Mouse (Mus musculus) forebrain, embryonic 14.5 days (tissue): ENCODE measurements at regions not wholly inside any gene's neighbourhood (a gene's known extent, or its start where the extent isn't known, plus 50 kb on each side); places are given as distances from the start of the nearest gene placed in this dataset.

Experiments
- ATAC-seq: fragments of 200-750 bp; cut with Nextera tagmentation; 2 replicates; pipeline ENCODE4 v1.8.0; 2017; ENCODE audit warnings: mild to moderate bottlenecking, moderate library complexity
- DNase-seq: peaks from one replicate; pipeline ENCODE4 v3.0.0-alpha.2; 2015; ENCODE audit warnings: low spot score
- H3K27ac ChIP-seq: fragments of 300-500 bp; sonication (generic); 2 replicates; pipeline ENCODE4 v1.5.1; 2014; ENCODE audit warnings: low read depth, mild to moderate bottlenecking, control low read depth, low read length, moderate library complexity
- H3K27me3 ChIP-seq: fragments of 300-500 bp; sonication (generic); replicated peaks from 2 replicates; pipeline ENCODE4 v1.6.1; 2014; ENCODE audit warnings: low read length, control low read depth, mixed read lengths; ENCODE audit not compliant: control insufficient read depth, insufficient read depth
- H3K36me3 ChIP-seq: fragments of 300-500 bp; sonication (generic); 2 replicates; pipeline ENCODE4 v1.6.1; 2014; ENCODE audit warnings: low read length, control low read depth; ENCODE audit not compliant: control insufficient read depth, insufficient read depth
- H3K4me1 ChIP-seq: fragments of 300-500 bp; sonication (generic); 2 replicates; pipeline ENCODE4 v1.6.1; 2014; ENCODE audit warnings: antibody characterized with exemption, low read length, control low read depth; ENCODE audit not compliant: control insufficient read depth, insufficient read depth
- H3K4me2 ChIP-seq: fragments of 300-500 bp; sonication (generic); 2 replicates; pipeline ENCODE4 v1.6.1; 2014; ENCODE audit warnings: mild to moderate bottlenecking, control low read depth, low read length
- H3K4me3 ChIP-seq: fragments of 300-500 bp; sonication (generic); 2 replicates; pipeline ENCODE4 v1.5.1; 2014; ENCODE audit warnings: low read depth, low read length, control low read depth
- H3K9ac ChIP-seq: fragments of 300-500 bp; sonication (generic); 2 replicates; pipeline ENCODE4 v1.6.1; 2014; ENCODE audit warnings: mild to moderate bottlenecking, low read length, control low read depth, moderate library complexity
- H3K9me3 ChIP-seq: fragments of 300-500 bp; sonication (generic); replicated peaks from 2 replicates; pipeline ENCODE4 v1.6.1; 2016; ENCODE audit warnings: low read length, control low read depth, mixed read lengths; ENCODE audit not compliant: control insufficient read depth
- WGBS: fragments of 180-500 bp; shearing (Covaris S2); extraction: QIAGEN DNeasy Blood & Tissue Kit; methylation state at CpG from one replicate; pipeline ENCODE4 v1.1.7; 2014; 5-methylcytosine and 5-hydroxymethylcytosine counted together

DNA sequence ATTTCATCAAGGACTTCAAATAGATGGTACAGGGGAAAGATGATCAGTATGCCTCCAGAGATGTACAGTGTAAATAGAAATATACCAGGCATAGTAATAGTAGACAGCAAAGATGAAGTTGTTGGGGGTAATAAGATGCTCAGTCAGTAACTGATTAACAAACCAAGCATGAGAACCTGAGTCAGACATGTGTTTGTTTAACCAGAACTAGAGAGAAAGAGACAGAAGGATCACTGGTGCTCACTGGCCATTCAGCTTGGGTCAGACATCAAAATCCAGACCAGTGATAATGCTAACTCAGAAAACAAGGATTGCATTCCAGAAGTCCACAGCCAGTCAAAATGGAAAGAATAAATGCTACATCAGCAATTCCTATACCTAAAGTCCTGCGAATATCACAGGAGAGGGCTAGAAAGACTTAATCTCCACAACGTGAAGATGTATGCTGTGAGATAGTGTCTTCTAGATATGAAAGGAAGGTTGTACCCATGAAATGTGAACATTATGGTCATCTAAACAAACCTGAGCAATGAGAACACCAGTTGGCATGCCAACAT, 320.6 kb upstream of the Gm10306 start:
- no peaks in the 10 kb centered on the region for H3K27me3 ChIP-seq
- no peak overlapping the region for H3K4me2 ChIP-seq
- no peak for ATAC-seq

GRCm38 (mm10) chr4:94256026-94256425, 300.3 kb upstream of the Gm10306 start:
- ATAC-seq (no peak), DNase-seq (no peak)
- no peak overlapping the region for H3K27ac ChIP-seq
- no peak overlapping the region for H3K4me2 ChIP-seq
- H3K4me3 ChIP-seq, result no peak overlapping the region
- no peaks in the 10 kb centered on the region for H3K36me3 ChIP-seq
- WGBS, result 87% methylated on average over 1 of the region's 1 CpGs
- no peaks in the 10 kb centered on the region for H3K4me1 ChIP-seq
- H3K9ac ChIP-seq, result no peak overlapping the region
- H3K27me3 ChIP-seq, result no peaks in the 10 kb centered on the region
- H3K9me3 ChIP-seq, result no peaks in the 10 kb centered on the region

More for the DNA sequence above, 320.6 kb upstream of the Gm10306 start:
- Histone ChIP-seq H3K36me3 (no peaks in the 10 kb centered on the region), H3K9me3 (no peaks in the 10 kb centered on the region), H3K27ac (no peak overlapping the region), H3K4me1 (no peaks in the 10 kb centered on the region), H3K4me3 (no peak overlapping the region), H3K9ac (no peak overlapping the region)
- 94% methylated on average over 2 of the region's 2 CpGs for WGBS
- DNase-seq, result no peak

GRCm38 (mm10) chr4:94261136-94261535, 295.2 kb upstream of the Gm10306 start:
- H3K4me3 ChIP-seq, result no peak overlapping the region
- ATAC-seq (no peak), DNase-seq (peak; percentile 51)
- no peak overlapping the region for H3K4me2 ChIP-seq
- H3K36me3 ChIP-seq, result no peaks in the 10 kb centered on the region
- no peaks in the 10 kb centered on the region for H3K4me1 ChIP-seq
- no peak overlapping the region for H3K9ac ChIP-seq
- H3K9me3 ChIP-seq, result no peaks in the 10 kb centered on the region
- H3K27me3 ChIP-seq, result no peaks in the 10 kb centered on the region
- no peak overlapping the region for H3K27ac ChIP-seq

GRCm38 (mm10) chr4:94281732-94282131, 274.6 kb upstream of the Gm10306 start:
- Histone ChIP-seq H3K36me3 (no peaks in the 10 kb centered on the region), H3K27ac (no peak overlapping the region), H3K27me3 (no peaks in the 10 kb centered on the region), H3K9ac (no peak overlapping the region), H3K9me3 (no peaks in the 10 kb centered on the region), H3K4me2 (no peak overlapping the region), H3K4me1 (no peaks in the 10 kb centered on the region), H3K4me3 (no peak overlapping the region)
- no peak for ATAC-seq
- no peak for DNase-seq

GRCm38 (mm10) chr4:94292150-94292549, 264.2 kb upstream of the Gm10306 start:
- no peak overlapping the region for H3K9ac ChIP-seq
- ATAC-seq, result peak; percentile 67
- H3K27me3 ChIP-seq, result no peaks in the 10 kb centered on the region
- H3K4me1 ChIP-seq, result no peaks in the 10 kb centered on the region; the same call in 1 of the 2 replicates
- peak; percentile 53 for DNase-seq
- no peak overlapping the region for H3K4me3 ChIP-seq
- H3K27ac ChIP-seq, result no peak overlapping the region
- H3K9me3 ChIP-seq, result no peaks in the 10 kb centered on the region
- H3K36me3 ChIP-seq, result no peaks in the 10 kb centered on the region
- H3K4me2 ChIP-seq, result no peak overlapping the region

DNA sequence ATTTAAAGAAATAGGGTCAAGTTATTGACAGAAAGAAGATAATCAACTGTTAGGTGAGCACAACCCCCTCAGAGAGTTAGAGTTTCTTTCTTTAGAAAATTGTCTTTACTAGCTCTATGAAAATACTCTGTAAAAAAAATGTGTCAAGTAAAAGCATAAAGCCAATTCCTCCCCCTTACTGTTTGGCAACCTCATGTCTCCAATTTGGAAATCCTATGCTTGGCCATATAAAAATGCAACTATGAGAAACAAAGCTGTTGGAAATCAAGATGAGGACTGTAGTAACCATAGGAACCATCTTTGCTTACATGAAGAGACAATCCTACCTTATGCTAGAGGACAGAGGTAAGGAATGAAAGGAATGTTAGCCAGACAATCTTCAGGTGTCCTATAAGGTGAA, 239.0 kb upstream of the Gm10306 start:
- no peaks in the 10 kb centered on the region for H3K4me1 ChIP-seq
- H3K9ac ChIP-seq, result no peak overlapping the region
- no peak overlapping the region for H3K4me3 ChIP-seq
- no peaks in the 10 kb centered on the region for H3K27me3 ChIP-seq
- ATAC-seq (no peak), DNase-seq (no peak)
- no peak overlapping the region for H3K4me2 ChIP-seq
- no peak overlapping the region for H3K27ac ChIP-seq
- H3K9me3 ChIP-seq, result no peaks in the 10 kb centered on the region
- no peaks in the 10 kb centered on the region for H3K36me3 ChIP-seq

- Histone ChIP-seq H3K4me1 (no peaks in the 10 kb centered on the region), H3K9ac (no peak overlapping the region), H3K27ac (no peak overlapping the region), H3K4me3 (no peak overlapping the region), H3K4me2 (no peak overlapping the region), H3K36me3 (no peaks in the 10 kb centered on the region), H3K27me3 (no peaks in the 10 kb centered on the region), H3K9me3 (no peaks in the 10 kb centered on the region)
- 87% methylated on average over 2 of the region's 2 CpGs for WGBS
- ATAC-seq (no peak), DNase-seq (no peak)
Measured at GRCm38 (mm10) chr4:94326759-94327158, 229.6 kb upstream of the Gm10306 start.

DNA sequence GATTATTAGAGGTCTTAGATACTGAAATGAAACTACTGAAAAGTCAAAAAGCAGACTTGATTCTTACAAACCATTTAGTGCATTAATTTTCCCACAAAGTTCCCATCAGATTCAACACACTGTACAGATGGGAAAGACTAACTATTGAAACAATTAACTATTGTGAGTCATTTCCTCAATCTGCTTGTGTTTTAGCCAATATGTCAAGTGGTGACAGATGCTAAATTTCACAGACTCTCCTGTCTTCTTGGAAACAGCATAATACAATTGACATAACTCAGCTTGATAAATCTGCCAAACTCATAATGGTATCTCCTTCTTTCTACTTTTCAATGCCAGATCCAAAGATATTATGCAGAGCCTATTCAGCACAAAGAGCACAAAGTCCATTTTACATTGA, 213.0 kb upstream of the Gm10306 start:
- ATAC-seq (no peak), DNase-seq (peak; percentile 19)
- Histone ChIP-seq H3K4me3 (no peak overlapping the region), H3K27me3 (no peaks in the 10 kb centered on the region), H3K9me3 (no peaks in the 10 kb centered on the region), H3K27ac (no peak overlapping the region), H3K9ac (no peak overlapping the region), H3K36me3 (no peaks in the 10 kb centered on the region), H3K4me1 (no peaks in the 10 kb centered on the region), H3K4me2 (no peak overlapping the region)

GRCm38 (mm10) chr4:94349273-94349672, 207.1 kb upstream of the Gm10306 start:
- WGBS, result 41% methylated on average over 1 of the region's 1 CpGs
- ATAC-seq, result no peak
- Histone ChIP-seq H3K9ac (no peak overlapping the region), H3K36me3 (no peaks in the 10 kb centered on the region), H3K4me1 (no peaks in the 10 kb centered on the region), H3K27ac (no peak overlapping the region), H3K27me3 (no peaks in the 10 kb centered on the region), H3K9me3 (no peaks in the 10 kb centered on the region), H3K4me3 (no peak overlapping the region), H3K4me2 (no peak overlapping the region)
- DNase-seq, result peak; percentile 39
